8 mouse cellular contexts compared by ENCODE assay signal in genomic region chr1:134092368-134092767, GRCm38 (mm10). TPM values are rescaled to one million over a fixed set of nuclear protein-coding genes. Genes with fewer than 3 reads are reported as not detected.
A peak's percentile ranks its signal among the peaks of the same experiment; 100 is the strongest.
DNase-seq lines count a peak whose midpoint lies in the region; ATAC-seq and TF ChIP-seq lines count a peak whose summit lies in the region.

No protein-coding gene starts in this region.

- DNase-seq in thymus, adult 2 months = no peak
- no peak for DNase-seq in thymus, postnatal 14 days
- peak; percentile 73 for DNase-seq in yolk sac, embryonic 10.5 days (ENCODE audit: low spot score)
- no peak for DNase-seq in adrenal gland, postnatal 25 days
- DNase-seq in ovary, postnatal 36 days (ENCODE audit: low spot score) = no peak
- no peak for DNase-seq in left cerebral cortex, postnatal 25 days (ENCODE audit: low spot score in 2 of 2)

- no peak for TF ChIP-seq CTCF in thymus, adult 2 months (IDR thresholded peaks at IDR 0.05; ENCODE audit: borderline replicate concordance, control insufficient read depth, extremely low read depth, insufficient read depth, low read length, poor library complexity)

- peaks cover 48% of the 10 kb centered on the region for H3K4me1 ChIP-seq in thymus, adult 2 months (replicated peaks; ENCODE audit: control insufficient read depth, insufficient read depth, low read length)
- peaks cover 50% of the 10 kb centered on the region for H3K4me1 ChIP-seq in forebrain, embryonic 15.5 days
- H3K4me1 ChIP-seq in liver, embryonic 12.5 days = peaks cover 88% of the 10 kb centered on the region

- H3K27me3 ChIP-seq in thymus, adult 2 months (ENCODE audit: control insufficient read depth, insufficient read depth, low read length) = no peaks in the 10 kb centered on the region
- H3K27me3 ChIP-seq in forebrain, embryonic 15.5 days = no peaks in the 10 kb centered on the region
- 0 out of 2 replicates have a peak, but pooled peaks cover 6% of the 10 kb centered on the region for H3K27me3 ChIP-seq in liver, embryonic 12.5 days (replicated peaks)

- intact Hi-C loops in left cerebral cortex, postnatal 25 days (cut with DNase I) = no loop called here

- no peaks in the 10 kb centered on the region for H3K36me3 ChIP-seq in thymus, adult 2 months (ENCODE audit: control insufficient read depth, insufficient read depth, low read length)
- no peaks in the 10 kb centered on the region for H3K36me3 ChIP-seq in forebrain, embryonic 15.5 days
- H3K36me3 ChIP-seq in liver, embryonic 12.5 days = no peaks in the 10 kb centered on the region

- H3K9ac ChIP-seq in forebrain, embryonic 15.5 days (replicated peaks) = peak overlapping the region; percentile 58
- H3K9ac ChIP-seq in liver, embryonic 12.5 days = peak overlapping the region; percentile 62

- no peak overlapping the region for H3K4me3 ChIP-seq in thymus, adult 2 months (ENCODE audit: control insufficient read depth, insufficient read depth, low read length)
- peak overlapping the region; percentile 48 for H3K4me3 ChIP-seq in forebrain, embryonic 15.5 days
- H3K4me3 ChIP-seq in liver, embryonic 12.5 days = peak overlapping the region; percentile 58

- no peaks in the 10 kb centered on the region for H3K9me3 ChIP-seq in forebrain, embryonic 15.5 days
- no peaks in the 10 kb centered on the region for H3K9me3 ChIP-seq in liver, embryonic 12.5 days (replicated peaks)

- H3K4me2 ChIP-seq in forebrain, embryonic 15.5 days (replicated peaks) = peak overlapping the region; percentile 78
- H3K4me2 ChIP-seq in liver, embryonic 12.5 days = peak overlapping the region; percentile 84

- ATAC-seq in forebrain, embryonic 15.5 days (replicated peaks) = no peak
- ATAC-seq in liver, embryonic 12.5 days = no peak; the same call in 1 of the 2 replicates

- H3K27ac ChIP-seq in thymus, adult 2 months (ENCODE audit: control insufficient read depth, insufficient read depth, low read length) = peak overlapping the region; percentile 22
- H3K27ac ChIP-seq in forebrain, embryonic 15.5 days (replicated peaks) = peak overlapping the region; percentile 75
- H3K27ac ChIP-seq in liver, embryonic 12.5 days = peak overlapping the region; percentile 97

- WGBS in thymus, adult 2 months = 63% methylated on average over 6 of the region's 6 CpGs
- 34% methylated on average over 6 of the region's 6 CpGs for WGBS in forebrain, embryonic 15.5 days
- 12% methylated on average over 6 of the region's 6 CpGs for WGBS in liver, embryonic 12.5 days (ENCODE audit: insufficient replicate concordance)

- TF ChIP-seq POLR2A in thymus, adult 2 months (IDR thresholded peaks at IDR 0.05; ENCODE audit: control insufficient read depth, extremely low read depth, insufficient read depth, low read length, poor library complexity) = no peak

RNA-seq across cellular contexts. Expression of gene Btg2, which starts 13.4 kb away (rescaled TPM):
- 432 and 481 TPM in 2 replicates for polyA plus RNA-seq in thymus, adult 2 months (2012; rRNA removed)
- 69.4 and 76.8 TPM in 2 replicates for polyA plus RNA-seq in forebrain, embryonic 15.5 days (2015; fragmentation: Nextera tagmentation; extraction: Ambion mirVana)
- 78.2 and 80.8 TPM in 2 replicates for polyA plus RNA-seq in liver, embryonic 12.5 days (2016; fragmentation: Nextera tagmentation; extraction: Ambion mirVana)
- 17.8 and 18.1 TPM in 2 replicates for total RNA-seq in adrenal gland, postnatal 25 days (2021)
- 10 to 100 TPM; 15.1 to 29.0 TPM for total RNA-seq in left cerebral cortex, postnatal 25 days (2021)

RNA-seq across cellular contexts. Expression of gene Chit1, which starts 18.7 kb away (rescaled TPM):
- polyA plus RNA-seq in thymus, adult 2 months (2012; rRNA removed) = 0.54 and 0.78 TPM in 2 replicates
- 0.17 and 0.24 TPM in 2 replicates for polyA plus RNA-seq in forebrain, embryonic 15.5 days (2015; fragmentation: Nextera tagmentation; extraction: Ambion mirVana)
- 0.07 and 0.12 TPM in 2 replicates for polyA plus RNA-seq in liver, embryonic 12.5 days (2016; fragmentation: Nextera tagmentation; extraction: Ambion mirVana)
- not detected in 2 replicates for total RNA-seq in adrenal gland, postnatal 25 days (2021)
- not detected for total RNA-seq in left cerebral cortex, postnatal 25 days (2021)

RNA-seq across cellular contexts. Expression of gene Fmod, which starts 55.3 kb away (rescaled TPM):
- 3.5 and 4.4 TPM in 2 replicates for polyA plus RNA-seq in thymus, adult 2 months (2012; rRNA removed)
- 4.2 and 6.4 TPM in 2 replicates for polyA plus RNA-seq in forebrain, embryonic 15.5 days (2015; fragmentation: Nextera tagmentation; extraction: Ambion mirVana)
- polyA plus RNA-seq in liver, embryonic 12.5 days (2016; fragmentation: Nextera tagmentation; extraction: Ambion mirVana) = 2.6 and 3.1 TPM in 2 replicates
- 4.7 and 5.0 TPM in 2 replicates for total RNA-seq in adrenal gland, postnatal 25 days (2021)
- 10 to 100 TPM; 17.0 to 22.0 TPM for total RNA-seq in left cerebral cortex, postnatal 25 days (2021)

Comparison
In these comparisons a context has a peak if more than half of its experiments do, and no peak if none do; other contexts are left out.
1. H3K27ac ChIP-seq: peak in every context shown above with its lines; median percentile 97 in liver, embryonic 12.5 days; 75 in forebrain, embryonic 15.5 days; 22 in thymus, adult 2 months.